Mouse (Mus musculus) G1E (cell line): ENCODE measurements around the gene Epo. TPM values are rescaled to one million over a fixed set of nuclear protein-coding genes. Genes with fewer than 3 reads are reported as not detected.
A peak's percentile ranks its signal among the peaks of the same experiment; 100 is the strongest.

ENCODE experiments used
- ATAC-seq: 2 replicates; pipeline ENCODE4 v1.8.0; 2016; ENCODE audit warnings: mild to moderate bottlenecking; ENCODE audit not compliant: insufficient number of reproducible peaks, poor library complexity, low FRiP score, severe bottlenecking; ENCODE audit errors: extremely low read depth
- DNase-seq: peaks from one replicate; pipeline ENCODE4 v3.0.0; 2012; ENCODE audit warnings: low spot score
- H3K27me3 ChIP-seq: 2 replicates; pipeline ENCODE4 v1.6.1; 2012; ENCODE audit warnings: mild to moderate bottlenecking, low read length, inconsistent platforms; ENCODE audit not compliant: insufficient read depth
- H3K36me3 ChIP-seq: replicated peaks from 2 replicates; pipeline ENCODE3; 2012; ENCODE audit warnings: mild to moderate bottlenecking, inconsistent platforms
- H3K4me1 ChIP-seq: 2 replicates; pipeline ENCODE4 v1.6.1; 2012; ENCODE audit warnings: low read depth, low read length, inconsistent platforms, mixed read lengths; ENCODE audit not compliant: insufficient read depth
- H3K4me3 ChIP-seq: 2 replicates; pipeline ENCODE4 v1.5.1; 2012; ENCODE audit warnings: low read depth, mild to moderate bottlenecking, inconsistent platforms, low read length, moderate library complexity, mixed read lengths
- H3K9me3 ChIP-seq: replicated peaks from 2 replicates; pipeline ENCODE4 v1.6.1; 2012; ENCODE audit warnings: inconsistent platforms
- CTCF ChIP-seq: IDR thresholded peaks from 2 replicates; pipeline ENCODE4 v1.5.1; 2012; ENCODE audit warnings: low read depth, low read length, inconsistent platforms, mixed read lengths
- GATA1 ChIP-seq: IDR thresholded peaks from 2 replicates; pipeline ENCODE4 v1.6.1; 2012; ENCODE audit warnings: borderline replicate concordance, low read length, inconsistent platforms, mixed read lengths
- GATA2 ChIP-seq: IDR thresholded peaks from 2 replicates; pipeline ENCODE4 v1.6.1; 2012; ENCODE audit warnings: low read depth, low read length, inconsistent platforms, borderline replicate concordance
- POLR2AphosphoS5 ChIP-seq: IDR thresholded peaks from 2 replicates; pipeline ENCODE4 v1.6.1; 2012; ENCODE audit warnings: low read depth, low read length, inconsistent platforms; ENCODE audit not compliant: insufficient replicate concordance
- TAL1 ChIP-seq: conservative IDR thresholded peaks from 2 replicates; pipeline ENCODE4 v1.6.1; 2012; ENCODE audit warnings: low read depth, low read length, inconsistent platforms, mixed read lengths
- polyA plus RNA-seq: library from polyadenylated mRNA; stranded (reverse); fragments of >175 nt; gene quantifications from 2 replicates; pipeline ENCODE4 v1.2.3, GENCODE M21; 2012
- total RNA-seq, 2 experiments: library from RNA; stranded (forward) in 1 of 2; stranded (reverse) in 1 of 2; fragments of 200-1000 nt in 1 of 2; fragments of >200 nt in 1 of 2; fragmentation: Nextera tagmentation in 1 of 2; gene quantifications; 2 replicates each; pipeline ENCODE4 v1.2.3; 2014 to 2017

Gene Epo
- total and polyA plus RNA-seq, 3 experiments, result not detected

DNA sequence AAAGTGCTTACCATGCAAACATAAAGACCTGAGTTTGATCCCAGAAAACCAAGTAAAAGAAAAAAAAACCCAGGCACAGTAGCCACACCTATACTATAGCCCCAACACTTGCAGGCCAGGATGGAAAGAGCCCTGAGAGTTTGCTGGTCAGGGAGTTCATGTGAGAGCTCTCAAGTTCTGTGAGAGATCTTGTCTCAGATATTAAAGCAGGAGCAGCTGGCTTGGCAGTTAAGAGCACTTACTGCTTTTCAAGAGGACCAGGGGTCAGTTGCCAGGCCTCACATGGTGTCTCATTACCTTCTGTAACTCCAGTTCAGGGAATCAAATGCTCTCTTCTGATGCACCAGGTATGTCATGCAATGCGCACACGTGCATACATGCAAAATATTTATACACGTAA lies 1.7 kb upstream of the Epo start:
- no peak overlapping the region for H3K4me3 ChIP-seq
- no peak for TF ChIP-seq CTCF
- ATAC-seq (no peak), DNase-seq (no peak)
- no peaks in the 10 kb centered on the region for H3K9me3 ChIP-seq
- H3K27me3 ChIP-seq, result peaks cover 27% of the 10 kb centered on the region
- H3K36me3 ChIP-seq, result peaks cover 17% of the 10 kb centered on the region
- H3K4me1 ChIP-seq, result peaks cover 68% of the 10 kb centered on the region

DNA sequence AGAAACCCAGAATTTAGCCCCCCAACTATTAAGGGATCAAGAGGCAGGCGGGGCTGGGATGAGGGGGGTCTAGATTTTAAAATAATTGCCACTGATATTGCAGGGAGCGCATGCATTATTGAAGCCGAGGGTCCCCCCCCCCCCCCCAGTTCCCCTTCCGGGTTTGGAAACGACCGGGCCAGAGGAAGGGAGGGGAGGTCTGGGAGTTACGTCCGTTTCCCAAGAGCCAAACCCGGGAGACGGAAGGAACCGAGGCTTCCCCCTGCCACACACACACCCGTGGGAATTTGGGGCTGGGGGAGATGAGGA lies 280 bp downstream of the Epo start:
- Histone ChIP-seq H3K4me3 (peak overlapping the region; percentile 77), H3K4me1 (peaks cover 78% of the 10 kb centered on the region), H3K27me3 (peaks cover 15% of the 10 kb centered on the region; the same call in 1 of the 2 replicates), H3K9me3 (no peaks in the 10 kb centered on the region), H3K36me3 (peaks cover 37% of the 10 kb centered on the region)
- DNase-seq (peak; percentile 72), ATAC-seq (no peak)
- no peak for TF ChIP-seq GATA2
- TF ChIP-seq TAL1, result no peak
- no peak for TF ChIP-seq CTCF
- TF ChIP-seq GATA1, result no peak

DNA sequence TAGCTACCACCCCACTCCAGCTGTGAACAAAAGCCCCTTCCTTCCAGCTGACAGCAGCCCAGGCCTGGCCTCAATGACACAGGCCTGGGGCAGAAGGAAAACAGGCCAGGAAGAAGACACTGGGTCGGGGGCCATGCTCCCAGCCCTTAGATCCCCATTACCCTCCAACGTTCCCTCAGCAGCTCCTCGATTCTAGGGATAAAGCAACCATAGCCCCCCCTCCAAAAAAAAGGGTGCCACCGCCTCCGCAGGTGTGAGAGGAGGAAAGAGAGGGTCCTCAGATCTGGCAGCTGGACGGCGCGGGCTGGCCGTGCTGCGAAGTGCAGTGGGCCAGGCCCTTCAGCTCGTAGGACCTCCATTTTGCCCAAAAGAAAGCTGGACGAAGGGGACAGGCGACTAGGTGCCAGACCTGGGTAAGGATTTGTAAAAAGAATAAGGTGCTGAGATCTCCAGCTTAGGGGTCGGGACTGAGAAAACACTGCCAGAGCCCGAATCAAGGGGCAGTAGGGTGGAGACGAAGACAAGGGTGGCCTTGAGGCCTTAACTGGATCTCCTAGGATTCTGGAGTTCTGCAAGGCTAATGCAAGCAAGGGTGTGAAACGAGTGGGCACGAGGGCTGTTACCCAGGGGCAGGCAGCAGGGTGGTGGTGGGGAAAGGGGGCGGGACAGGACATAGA lies 773 bp downstream of the Epo start:
- H3K4me1 ChIP-seq, result peaks cover 78% of the 10 kb centered on the region
- H3K4me3 ChIP-seq, result peak overlapping the region; percentile 77
- ATAC-seq (no peak), DNase-seq (no peak)
- peaks cover 13% of the 10 kb centered on the region; the same call in 1 of the 2 replicates for H3K27me3 ChIP-seq
- H3K36me3 ChIP-seq, result peaks cover 42% of the 10 kb centered on the region
- no peaks in the 10 kb centered on the region for H3K9me3 ChIP-seq
- TF ChIP-seq GATA2, result no peak
- TF ChIP-seq POLR2AphosphoS5, result no peak
- TF ChIP-seq GATA1, result no peak
- TF ChIP-seq TAL1, result no peak
- no peak for TF ChIP-seq CTCF

DNA sequence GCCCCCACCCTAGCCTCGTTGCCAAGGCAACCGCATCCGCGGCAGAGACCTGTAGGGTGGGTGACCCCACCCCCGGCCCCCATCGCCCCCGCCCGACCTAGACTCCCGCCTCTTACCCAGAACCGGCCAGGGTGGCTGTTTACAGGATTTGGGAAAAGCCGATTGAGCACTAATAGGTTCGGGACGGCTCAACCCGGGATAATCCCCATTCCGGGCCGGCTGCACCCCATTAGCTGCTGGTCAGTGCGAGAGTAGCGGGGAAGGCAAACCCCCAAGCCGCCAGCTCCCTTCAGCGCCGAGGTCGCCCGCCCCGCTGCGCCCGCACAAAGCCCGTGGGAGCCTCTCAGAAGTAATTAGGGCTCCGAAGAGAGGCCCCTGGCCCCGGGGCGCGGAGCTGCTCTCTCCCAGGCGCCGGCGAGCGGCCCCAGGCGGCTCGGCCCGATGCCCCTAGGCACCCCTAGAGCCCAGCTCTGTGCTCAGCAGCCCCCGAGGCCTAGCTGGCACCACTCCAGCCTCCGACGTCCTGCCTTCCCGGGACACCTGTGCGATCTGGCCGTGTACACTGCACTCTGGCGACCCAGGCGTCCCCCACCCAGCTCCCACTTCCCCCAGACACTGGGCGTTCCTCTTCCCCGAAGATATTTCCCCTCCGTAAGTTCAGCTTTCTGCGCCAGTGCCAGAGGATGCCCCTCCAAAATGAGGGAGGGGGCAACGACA lies 1.5 kb downstream of the Epo start:
- ATAC-seq (no peak), DNase-seq (peak; percentile 76)
- peaks cover 82% of the 10 kb centered on the region for H3K4me1 ChIP-seq
- H3K27me3 ChIP-seq, result peaks cover 7% of the 10 kb centered on the region; the same call in 1 of the 2 replicates
- peaks cover 49% of the 10 kb centered on the region for H3K36me3 ChIP-seq
- H3K4me3 ChIP-seq, result peak overlapping the region; percentile 77
- no peak for TF ChIP-seq CTCF
- no peak for TF ChIP-seq POLR2AphosphoS5
- no peak for TF ChIP-seq TAL1
- no peak for TF ChIP-seq GATA1
- no peak for TF ChIP-seq GATA2
- no peaks in the 10 kb centered on the region for H3K9me3 ChIP-seq

DNA sequence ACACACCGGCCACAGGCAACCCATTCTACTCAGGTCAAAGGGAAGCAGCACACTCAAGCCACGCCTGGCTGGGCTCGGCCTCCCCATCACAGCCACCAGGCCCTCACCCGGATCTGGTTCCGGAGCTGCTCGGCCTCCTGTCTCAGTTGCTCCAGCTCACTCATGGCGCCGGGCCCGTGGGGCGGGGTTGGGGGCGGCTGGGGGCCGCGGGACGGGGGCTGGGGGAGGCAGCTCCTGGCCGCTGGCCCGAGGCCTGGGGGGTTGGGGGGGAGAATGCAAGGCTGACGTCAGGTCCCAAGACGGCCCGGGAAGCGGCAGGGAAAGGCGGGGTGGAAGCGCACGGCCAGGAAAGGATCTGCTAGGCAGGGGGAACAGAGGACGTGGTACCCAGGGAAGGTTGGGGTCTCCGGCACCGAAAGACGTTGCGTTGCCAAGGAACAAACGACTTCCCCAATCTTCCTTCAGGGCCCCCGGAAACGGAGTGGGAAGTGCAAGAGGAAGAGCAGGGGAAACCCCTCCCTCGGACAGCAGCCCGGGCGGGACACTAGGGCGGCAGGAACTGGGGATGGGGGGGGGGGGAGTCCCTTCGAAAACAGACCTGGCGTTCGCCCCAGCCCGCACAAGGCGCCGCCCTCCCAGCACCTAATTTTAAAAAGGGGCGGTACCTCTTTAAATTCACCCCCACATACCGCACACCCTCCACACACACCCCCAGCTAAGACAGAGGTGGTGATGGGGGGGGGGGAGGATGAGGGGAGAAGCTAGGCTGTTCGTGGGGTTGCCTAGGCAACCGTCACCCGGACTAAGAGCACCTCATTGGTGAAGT lies 2.2 kb downstream of the Epo start:
- ATAC-seq (no peak), DNase-seq (peak; percentile 70)
- H3K27me3 ChIP-seq, result no peaks in the 10 kb centered on the region
- H3K9me3 ChIP-seq, result no peaks in the 10 kb centered on the region
- TF ChIP-seq CTCF (no peak), TAL1 (no peak), POLR2AphosphoS5 (no peak), GATA2 (no peak), GATA1 (no peak)
- peaks cover 56% of the 10 kb centered on the region for H3K36me3 ChIP-seq
- H3K4me3 ChIP-seq, result peak overlapping the region; percentile 77
- H3K4me1 ChIP-seq, result peaks cover 83% of the 10 kb centered on the region

DNA sequence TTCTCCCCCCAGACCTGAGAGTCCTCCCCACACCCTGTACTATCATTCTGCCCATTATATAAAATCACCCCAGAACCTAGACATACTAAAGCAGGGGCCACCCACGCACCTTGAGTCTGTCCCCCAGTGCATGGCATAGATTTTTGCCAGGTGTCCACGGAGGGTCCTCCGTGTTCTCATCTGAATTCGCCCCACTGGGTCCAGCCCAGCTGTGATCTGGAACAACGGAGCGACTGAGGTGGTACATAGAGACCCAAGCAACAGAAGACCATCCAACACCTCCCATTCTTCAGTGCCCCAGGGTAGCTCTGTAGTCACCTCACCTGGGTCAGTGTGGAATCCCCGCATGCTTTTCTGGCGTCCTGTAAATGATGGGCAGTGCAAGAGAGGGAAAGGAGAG lies 3.0 kb downstream of the Epo start:
- Histone ChIP-seq H3K27me3 (no peaks in the 10 kb centered on the region), H3K4me3 (peak overlapping the region; percentile 77), H3K4me1 (peaks cover 83% of the 10 kb centered on the region), H3K36me3 (peaks cover 63% of the 10 kb centered on the region), H3K9me3 (no peaks in the 10 kb centered on the region)
- TF ChIP-seq POLR2AphosphoS5 (no peak), GATA1 (no peak), CTCF (no peak), TAL1 (no peak), GATA2 (no peak)
- DNase-seq (no peak), ATAC-seq (no peak)
